Comparison of ENCODE assay signal across 22 mouse cellular contexts in the genomic region with DNA sequence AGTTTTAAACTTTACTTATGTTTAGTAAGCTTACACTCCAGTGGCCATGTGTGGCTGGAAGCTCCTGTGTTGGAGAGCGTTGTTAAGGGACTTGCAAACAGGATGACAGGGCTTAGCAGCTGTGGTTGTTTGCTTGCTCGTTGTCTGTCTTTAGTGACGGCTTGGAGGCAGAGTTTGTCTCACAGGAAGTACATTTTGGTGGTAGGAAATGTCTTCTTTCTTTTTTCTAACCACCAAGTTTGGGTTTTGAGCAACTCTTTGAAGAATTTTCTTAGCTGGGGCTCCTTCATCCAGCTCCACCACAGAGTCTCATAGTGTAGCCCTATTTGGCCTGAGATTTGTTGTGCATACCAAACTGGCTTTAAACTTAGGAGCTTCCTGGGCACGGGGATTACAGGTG. TPM values are rescaled to one million over a fixed set of nuclear protein-coding genes. Genes with fewer than 3 reads are reported as not detected.
DNase-seq lines count a peak whose midpoint lies in the region; ATAC-seq lines count a peak whose summit lies in the region.
"Had no signal": no experiment of that assay in that cellular context is flagged by ENCODE, and none has a peak within 500 bp of the region (broad histone marks: within the 10 kb centered on the region; RNA-seq: fewer than 3 reads in every experiment).

No protein-coding gene starts in this region.

- H3K36me3 ChIP-seq in splenic B cell, adult 2 months (ENCODE audit: control insufficient read depth, insufficient read depth, low read length, poor library complexity, severe bottlenecking), result peaks cover 17% of the 10 kb centered on the region; the same call in 1 of the 2 replicates

- H3K27me3 ChIP-seq in splenic B cell, adult 2 months (ENCODE audit: control insufficient read depth, insufficient read depth, low read length, poor library complexity, severe bottlenecking), result no peaks in the 10 kb centered on the region
- H3K27me3 ChIP-seq: heart, embryonic 15.5 days; hindbrain, embryonic 13.5 days; liver, embryonic 13.5 days; Patski; stomach, embryonic 15.5 days had no signal

- DNase-seq in cerebellum, adult 9-11 months, result peak; percentile 0
- DNase-seq in cerebellum, adult 11-12 months, result no peak
- DNase-seq in 416B (ENCODE audit: low read depth), result peak; percentile 37
- peak; percentile 19 for DNase-seq in splenic B cell, adult 2 months (ENCODE audit: low read depth, low spot score)
- no peak for DNase-seq in ovary, postnatal 10 days (ENCODE audit: low spot score)
- DNase-seq in embryo, embryonic 10.5 days (ENCODE audit: low spot score), result no peak
- no peak for DNase-seq in gastrocnemius, postnatal 10 days
- DNase-seq: cerebellum, postnatal 10 days; kidney, adult 11 months; kidney, postnatal 14 days; liver, embryonic 13.5 days; right cerebral cortex, adult 18-20 months had no signal

- peak; percentile 37 to 45; a peak in 2 of 4 replicates for ATAC-seq in hematopoietic stem cell, adult 5-6 weeks (replicated peaks in 1 of 2; ENCODE audit: insufficient read depth in 1 of 2, low FRiP score in 2 of 2, low TSS enrichment in 1 of 2, low read depth in 1 of 2, poor library complexity in 2 of 2, severe bottlenecking in 2 of 2)
- ATAC-seq: forebrain, embryonic 13.5 days; lung, postnatal 0 days; Patski had no signal

RNA-seq across cellular contexts. Expression of gene Clta, which starts 18.1 kb away (rescaled TPM):
- 288 and 367 TPM in 2 replicates for total RNA-seq in hematopoietic stem cell, adult 5-6 weeks (2017)
- 100 to 1,000 TPM in 1 of 2 experiments, 10 to 100 TPM in 1; 94.7 to 106 TPM for total RNA-seq in gastrocnemius, postnatal 10 days (2021)

RNA-seq across cellular contexts. Expression of gene Ccin, which starts 39.0 kb away (rescaled TPM):
- total RNA-seq in hematopoietic stem cell, adult 5-6 weeks (2017), result 0.44 TPM in 1 of 2 replicates, not detected in the other
- total RNA-seq in gastrocnemius, postnatal 10 days (2021), result under 1 TPM in 1 of 2 experiments, not detected in 1; 0.14 TPM
- total RNA-seq: heart, adult 18-20 months; layer of hippocampus, adult 8-10 months; left cerebral cortex, adult 2 months had no signal

Comparison
In these comparisons a context has a peak if more than half of its experiments do, and no peak if none do; other contexts are left out.
1. DNase-seq: peak in cerebellum, adult 9-11 months (single experiment), 416B (single experiment) and splenic B cell, adult 2 months (single experiment); none in cerebellum, adult 11-12 months (single experiment), ovary, postnatal 10 days (single experiment), embryo, embryonic 10.5 days (single experiment) and gastrocnemius, postnatal 10 days (single experiment).